Mouse (Mus musculus) stomach, embryonic 15.5 days (tissue): Measurements from ENCODE around the gene Gtdc1. TPM values are rescaled to one million over a fixed set of nuclear protein-coding genes. Genes with fewer than 3 reads are reported as not detected.
A peak's percentile ranks its signal among the peaks of the same experiment; 100 is the strongest.

Source experiments
- ATAC-seq: fragments of 200-750 bp; cut with Nextera tagmentation; 2 replicates; pipeline ENCODE4 v1.8.0; 2017; ENCODE audit warnings: low read depth, moderate number of reproducible peaks, moderate TSS enrichment; ENCODE audit not compliant: insufficient read depth, low FRiP score
- H3K27ac ChIP-seq: fragments of 300-500 bp; sonication (generic); 2 replicates; pipeline ENCODE4 v1.5.1; 2015; ENCODE audit warnings: mild to moderate bottlenecking, inconsistent platforms
- H3K27me3 ChIP-seq: fragments of 300-500 bp; sonication (generic); replicated peaks from 2 replicates; pipeline ENCODE4 v1.6.1; 2015; ENCODE audit warnings: inconsistent platforms
- H3K36me3 ChIP-seq: fragments of 300-500 bp; sonication (generic); 2 replicates; pipeline ENCODE4 v1.6.1; 2015; ENCODE audit warnings: inconsistent platforms
- H3K4me1 ChIP-seq: fragments of 300-500 bp; sonication (generic); 2 replicates; pipeline ENCODE4 v1.6.1; 2015; ENCODE audit warnings: inconsistent platforms
- H3K4me2 ChIP-seq: fragments of 300-500 bp; sonication (generic); 2 replicates; pipeline ENCODE4 v1.6.1; 2015; ENCODE audit warnings: mild to moderate bottlenecking, inconsistent platforms
- H3K4me3 ChIP-seq: fragments of 300-500 bp; sonication (generic); replicated peaks from 2 replicates; pipeline ENCODE4 v1.5.1; 2015; ENCODE audit warnings: inconsistent platforms
- H3K9ac ChIP-seq: fragments of 300-500 bp; sonication (generic); 2 replicates; pipeline ENCODE4 v1.6.1; 2015; ENCODE audit warnings: inconsistent platforms
- H3K9me3 ChIP-seq: fragments of 300-500 bp; sonication (generic); 2 replicates; pipeline ENCODE4 v1.6.1; 2016; ENCODE audit warnings: inconsistent platforms
- whole genome bisulfite sequencing: fragments of 180-500 bp; shearing (Covaris S2); methylation state at CpG from one replicate; pipeline ENCODE4 v1.1.7; 2015; 5-methylcytosine and 5-hydroxymethylcytosine counted together
- polyA plus RNA-seq: library from polyadenylated mRNA; unstranded; fragments of >200 nt; fragmentation: Nextera tagmentation; extraction: Ambion mirVana; gene quantifications from 2 replicates; pipeline ENCODE4 v1.2.1, GENCODE M21; 2015

Gtdc1 gene
- polyA plus RNA-seq, 1 experiment from 2014 or later, result 12.6 TPM

GRCm38 (mm10) chr2:44540881-44541280 is 386.6 kb downstream of the Gtdc1 start:
- WGBS, result 81% methylated on average over 6 of the region's 6 CpGs
- Histone ChIP-seq H3K36me3 (no peaks in the 10 kb centered on the region), H3K27me3 (no peaks in the 10 kb centered on the region), H3K9ac (no peak overlapping the region), H3K4me3 (no peak overlapping the region), H3K27ac (no peak overlapping the region), H3K4me1 (no peaks in the 10 kb centered on the region), H3K9me3 (no peaks in the 10 kb centered on the region), H3K4me2 (no peak overlapping the region)
- ATAC-seq, result no peak

GRCm38 (mm10) chr2:44539121-44539634 is 388.3 kb downstream of the Gtdc1 start:
- Histone ChIP-seq H3K4me3 (no peak overlapping the region), H3K27ac (no peak overlapping the region), H3K4me1 (no peaks in the 10 kb centered on the region), H3K27me3 (no peaks in the 10 kb centered on the region), H3K9ac (no peak overlapping the region), H3K4me2 (no peak overlapping the region), H3K9me3 (no peaks in the 10 kb centered on the region), H3K36me3 (no peaks in the 10 kb centered on the region)
- ATAC-seq, result no peak
- WGBS, result 81% methylated on average over 5 of the region's 5 CpGs

GRCm38 (mm10) chr2:44538135-44538534 is 389.3 kb downstream of the Gtdc1 start:
- H3K4me2 ChIP-seq, result no peak overlapping the region
- H3K4me3 ChIP-seq, result no peak overlapping the region
- H3K27me3 ChIP-seq, result no peaks in the 10 kb centered on the region
- no peaks in the 10 kb centered on the region for H3K9me3 ChIP-seq
- no peaks in the 10 kb centered on the region for H3K36me3 ChIP-seq
- no peaks in the 10 kb centered on the region for H3K4me1 ChIP-seq
- no peak overlapping the region for H3K9ac ChIP-seq
- ATAC-seq, result no peak
- 78% methylated on average over 4 of the region's 4 CpGs for WGBS
- H3K27ac ChIP-seq, result no peak overlapping the region

GRCm38 (mm10) chr2:44535760-44536159 is 391.7 kb downstream of the Gtdc1 start:
- no peaks in the 10 kb centered on the region for H3K9me3 ChIP-seq
- no peaks in the 10 kb centered on the region for H3K27me3 ChIP-seq
- WGBS, result 95% methylated on average over 11 of the region's 11 CpGs
- H3K36me3 ChIP-seq, result no peaks in the 10 kb centered on the region
- H3K4me1 ChIP-seq, result no peaks in the 10 kb centered on the region
- no peak overlapping the region for H3K4me3 ChIP-seq
- no peak for ATAC-seq
- H3K4me2 ChIP-seq, result no peak overlapping the region
- no peak overlapping the region for H3K9ac ChIP-seq
- H3K27ac ChIP-seq, result no peak overlapping the region

GRCm38 (mm10) chr2:44535136-44535675 is 392.3 kb downstream of the Gtdc1 start:
- Histone ChIP-seq H3K4me1 (no peaks in the 10 kb centered on the region), H3K36me3 (no peaks in the 10 kb centered on the region), H3K4me2 (no peak overlapping the region), H3K9me3 (no peaks in the 10 kb centered on the region), H3K27me3 (no peaks in the 10 kb centered on the region), H3K9ac (no peak overlapping the region), H3K27ac (no peak overlapping the region), H3K4me3 (no peak overlapping the region)
- 89% methylated on average over 10 of the region's 10 CpGs for WGBS
- no peak for ATAC-seq

- Histone ChIP-seq H3K4me2 (no peak overlapping the region), H3K9ac (no peak overlapping the region), H3K36me3 (no peaks in the 10 kb centered on the region), H3K4me1 (peaks cover 7% of the 10 kb centered on the region; the same call in 1 of the 2 replicates), H3K9me3 (no peaks in the 10 kb centered on the region), H3K4me3 (no peak overlapping the region), H3K27me3 (no peaks in the 10 kb centered on the region), H3K27ac (peak overlapping the region; percentile 57)
- ATAC-seq, result no peak
- 33% methylated on average over 6 of the region's 6 CpGs for WGBS
These were observed 401.1 kb downstream of the Gtdc1 start for GRCm38 (mm10) chr2:44526110-44527032.

- H3K36me3 ChIP-seq, result no peaks in the 10 kb centered on the region
- H3K9ac ChIP-seq, result no peak overlapping the region
- no peak for ATAC-seq
- no peak overlapping the region for H3K4me3 ChIP-seq
- H3K9me3 ChIP-seq, result no peaks in the 10 kb centered on the region
- no peak overlapping the region for H3K27ac ChIP-seq
- no peak overlapping the region for H3K4me2 ChIP-seq
- no peaks in the 10 kb centered on the region for H3K27me3 ChIP-seq
- peaks cover 7% of the 10 kb centered on the region; the same call in 1 of the 2 replicates for H3K4me1 ChIP-seq
- WGBS, result 55% methylated on average over 5 of the region's 5 CpGs
These were observed 402.1 kb downstream of the Gtdc1 start for GRCm38 (mm10) chr2:44525187-44525919.

GRCm38 (mm10) chr2:44519236-44519635 is 408.2 kb downstream of the Gtdc1 start:
- no peak overlapping the region for H3K4me2 ChIP-seq
- no peak for ATAC-seq
- no peaks in the 10 kb centered on the region for H3K9me3 ChIP-seq
- H3K4me1 ChIP-seq, result no peaks in the 10 kb centered on the region
- H3K36me3 ChIP-seq, result no peaks in the 10 kb centered on the region
- no peak overlapping the region for H3K4me3 ChIP-seq
- WGBS, result 66% methylated on average over 3 of the region's 3 CpGs
- H3K9ac ChIP-seq, result no peak overlapping the region
- no peak overlapping the region for H3K27ac ChIP-seq
- no peaks in the 10 kb centered on the region for H3K27me3 ChIP-seq

- Histone ChIP-seq H3K36me3 (no peaks in the 10 kb centered on the region), H3K9ac (no peak overlapping the region), H3K27me3 (no peaks in the 10 kb centered on the region), H3K4me3 (no peak overlapping the region), H3K4me1 (no peaks in the 10 kb centered on the region), H3K27ac (no peak overlapping the region), H3K9me3 (no peaks in the 10 kb centered on the region), H3K4me2 (no peak overlapping the region)
- 64% methylated on average over 4 of the region's 4 CpGs for WGBS
- no peak for ATAC-seq
These were observed 409.4 kb downstream of the Gtdc1 start for GRCm38 (mm10) chr2:44518085-44518484.
